Mouse (Mus musculus) hindbrain, embryonic 11.5 days (tissue): ENCODE results near the gene Upp2. TPM values are rescaled to one million over a fixed set of nuclear protein-coding genes. Genes with fewer than 3 reads are reported as not detected.

Experiments
- ATAC-seq: fragments of 200-750 bp; cut with Nextera tagmentation; 2 replicates; pipeline ENCODE4 v1.8.0; 2017; ENCODE audit warnings: mild to moderate bottlenecking, moderate TSS enrichment, moderate library complexity; ENCODE audit not compliant: low FRiP score
- DNase-seq: peaks from one replicate; pipeline ENCODE4 v3.0.0-alpha.2; 2015; ENCODE audit warnings: low spot score
- H3K27ac ChIP-seq: fragments of 300-500 bp; sonication (generic); 2 replicates; pipeline ENCODE4 v1.5.1; 2014; ENCODE audit warnings: mild to moderate bottlenecking, low read depth, low read length
- H3K27me3 ChIP-seq: fragments of 300-500 bp; sonication (generic); 2 replicates; pipeline ENCODE4 v1.6.1; 2014; ENCODE audit warnings: mild to moderate bottlenecking, low read length, moderate library complexity, mixed read lengths; ENCODE audit not compliant: control insufficient read depth, insufficient read depth
- H3K36me3 ChIP-seq: fragments of 300-500 bp; sonication (generic); 2 replicates; pipeline ENCODE4 v1.6.1; 2014; ENCODE audit warnings: mild to moderate bottlenecking, low read length, moderate library complexity, mixed read lengths; ENCODE audit not compliant: control insufficient read depth, insufficient read depth
- H3K4me1 ChIP-seq: fragments of 300-500 bp; sonication (generic); replicated peaks from 2 replicates; pipeline ENCODE4 v1.6.1; 2014; ENCODE audit warnings: low read length, mixed read lengths; ENCODE audit not compliant: control insufficient read depth, insufficient read depth
- H3K4me2 ChIP-seq: fragments of 300-500 bp; sonication (generic); replicated peaks from 2 replicates; pipeline ENCODE4 v1.6.1; 2014; ENCODE audit warnings: mild to moderate bottlenecking, low read depth, low read length
- H3K4me3 ChIP-seq: fragments of 300-500 bp; sonication (generic); 2 replicates; pipeline ENCODE4 v1.5.1; 2014; ENCODE audit warnings: low read depth, low read length
- H3K9ac ChIP-seq: fragments of 300-500 bp; sonication (generic); 2 replicates; pipeline ENCODE4 v1.6.1; 2014; ENCODE audit warnings: low read depth, low read length
- H3K9me3 ChIP-seq: fragments of 300-500 bp; sonication (generic); 2 replicates; pipeline ENCODE4 v1.6.1; 2016; ENCODE audit warnings: low read length; ENCODE audit not compliant: control insufficient read depth
- WGBS: fragments of 180-500 bp; shearing (Covaris S2); extraction: QIAGEN DNeasy Blood & Tissue Kit; methylation state at CpG from one replicate; pipeline ENCODE4 v1.1.7; 2014; 5-methylcytosine and 5-hydroxymethylcytosine counted together
- polyA plus RNA-seq: library from polyadenylated mRNA; unstranded; fragments of >200 nt; fragmentation: Nextera tagmentation; extraction: Ambion mirVana; gene quantifications from 2 replicates; pipeline ENCODE4 v1.2.1, GENCODE M21; 2014

The Upp2 gene
- polyA plus RNA-seq, 1 experiment from 2014 or later = 6.3 TPM

DNA sequence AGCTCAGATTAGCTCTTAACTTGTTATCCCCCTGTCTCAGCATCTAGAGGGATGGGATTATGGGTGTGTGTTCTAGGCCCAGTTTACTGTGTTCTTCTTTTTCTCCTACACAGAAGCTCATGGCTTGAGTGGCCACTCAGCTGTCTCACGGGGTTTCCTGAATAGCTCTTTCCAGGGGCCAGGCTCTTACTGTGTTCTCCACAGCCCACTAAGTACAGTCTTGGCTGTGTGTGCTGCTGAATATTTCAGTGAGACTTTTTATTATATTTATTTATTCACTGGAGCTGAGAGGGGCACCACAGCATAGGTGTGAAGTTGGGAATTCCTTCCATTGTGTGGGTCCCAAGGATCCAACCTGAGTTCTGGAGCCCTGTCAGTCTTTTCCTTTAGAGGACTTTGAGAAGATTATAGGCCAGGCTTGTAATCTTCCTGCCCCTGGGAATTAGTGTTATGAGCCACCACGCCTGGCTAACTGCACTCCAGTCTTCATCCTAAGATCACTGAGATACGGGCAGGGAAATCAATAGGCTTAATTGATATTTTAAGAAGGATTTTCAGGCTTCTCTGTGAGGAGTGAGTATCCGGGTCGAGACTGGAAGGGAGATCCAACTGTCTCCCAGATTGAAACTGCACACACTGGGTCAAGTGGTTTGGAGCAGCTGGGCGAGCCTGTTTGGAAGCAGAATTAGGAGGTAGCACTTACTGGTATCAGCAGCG is 96.5 kb downstream of the Upp2 start:
- H3K4me3 ChIP-seq = no peak overlapping the region
- DNase-seq (no peak), ATAC-seq (no peak)
- H3K9me3 ChIP-seq = no peaks in the 10 kb centered on the region
- no peak overlapping the region for H3K9ac ChIP-seq
- no peaks in the 10 kb centered on the region for H3K4me1 ChIP-seq
- H3K27ac ChIP-seq = no peak overlapping the region
- no peak overlapping the region for H3K4me2 ChIP-seq
- H3K27me3 ChIP-seq = no peaks in the 10 kb centered on the region
- WGBS = 86% methylated on average over 7 of the region's 7 CpGs
- H3K36me3 ChIP-seq = no peaks in the 10 kb centered on the region

GRCm38 (mm10) chr2:58665081-58665814 is 98.2 kb downstream of the Upp2 start:
- H3K4me3 ChIP-seq = no peak overlapping the region
- ATAC-seq = no peak
- DNase-seq = peak; percentile 80
- H3K4me1 ChIP-seq = no peaks in the 10 kb centered on the region
- 83% methylated on average over 12 of the region's 12 CpGs for WGBS
- no peaks in the 10 kb centered on the region for H3K9me3 ChIP-seq
- H3K4me2 ChIP-seq = no peak overlapping the region
- no peaks in the 10 kb centered on the region for H3K27me3 ChIP-seq
- no peak overlapping the region for H3K27ac ChIP-seq
- no peaks in the 10 kb centered on the region for H3K36me3 ChIP-seq
- no peak overlapping the region for H3K9ac ChIP-seq

DNA sequence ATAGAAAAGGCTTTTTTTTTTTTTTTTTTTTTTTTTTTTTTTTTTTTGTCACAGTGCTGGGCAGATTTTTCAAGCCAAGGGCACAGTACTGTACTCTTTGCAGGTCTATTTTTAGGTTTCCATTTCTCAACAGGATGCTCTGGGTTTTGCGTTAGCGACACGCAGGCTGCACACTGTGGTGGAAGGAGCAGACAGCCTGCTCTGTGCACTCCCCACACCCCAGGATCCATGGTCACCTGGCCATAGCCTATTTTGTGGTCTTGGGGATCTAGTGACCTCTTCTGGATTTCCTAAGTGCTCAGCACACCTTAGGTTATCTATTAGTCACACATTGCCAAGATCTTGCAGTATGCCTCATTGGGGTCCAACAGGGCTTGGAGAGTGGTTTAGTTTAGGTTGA is 100.2 kb downstream of the Upp2 start:
- WGBS = 86% methylated on average over 3 of the region's 3 CpGs
- no peaks in the 10 kb centered on the region for H3K4me1 ChIP-seq
- no peak overlapping the region for H3K9ac ChIP-seq
- H3K4me3 ChIP-seq = no peak overlapping the region
- ATAC-seq (no peak), DNase-seq (no peak)
- no peaks in the 10 kb centered on the region for H3K9me3 ChIP-seq
- H3K27ac ChIP-seq = no peak overlapping the region
- no peak overlapping the region for H3K4me2 ChIP-seq
- no peaks in the 10 kb centered on the region for H3K36me3 ChIP-seq
- no peaks in the 10 kb centered on the region for H3K27me3 ChIP-seq

DNA sequence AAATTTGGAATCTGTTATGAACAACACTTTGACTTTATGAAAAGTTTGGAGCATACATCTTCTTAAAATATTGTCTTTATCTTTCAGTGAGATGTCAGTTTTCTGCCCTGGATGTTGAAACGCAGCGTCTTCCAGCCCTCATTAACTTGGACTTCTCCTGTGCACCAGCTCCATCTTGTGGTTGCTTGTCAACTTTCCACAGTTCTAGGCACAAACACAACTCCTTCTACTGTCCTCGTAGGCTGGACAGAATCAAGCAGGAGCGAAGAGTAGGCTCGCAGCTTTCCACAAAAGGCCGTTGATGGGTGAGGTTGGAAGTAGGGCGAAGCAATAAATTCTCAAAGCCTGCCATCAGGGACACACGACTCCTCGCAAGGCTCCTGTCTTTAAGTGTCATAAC is 100.9 kb downstream of the Upp2 start:
- Histone ChIP-seq H3K4me3 (no peak overlapping the region), H3K4me2 (no peak overlapping the region), H3K27me3 (no peaks in the 10 kb centered on the region), H3K36me3 (no peaks in the 10 kb centered on the region), H3K9me3 (no peaks in the 10 kb centered on the region), H3K9ac (no peak overlapping the region), H3K27ac (no peak overlapping the region), H3K4me1 (no peaks in the 10 kb centered on the region)
- WGBS = 57% methylated on average over 9 of the region's 9 CpGs
- ATAC-seq (no peak), DNase-seq (peak; percentile 65)

- Histone ChIP-seq H3K4me1 (no peaks in the 10 kb centered on the region), H3K4me3 (no peak overlapping the region), H3K27ac (no peak overlapping the region), H3K27me3 (no peaks in the 10 kb centered on the region), H3K9ac (no peak overlapping the region), H3K4me2 (no peak overlapping the region), H3K36me3 (no peaks in the 10 kb centered on the region), H3K9me3 (no peaks in the 10 kb centered on the region)
- DNase-seq (no peak), ATAC-seq (no peak)
- WGBS = 93% methylated on average over 3 of the region's 3 CpGs
Observed at GRCm38 (mm10) chr2:58669114-58669513, 102.0 kb downstream of the Upp2 start.

DNA sequence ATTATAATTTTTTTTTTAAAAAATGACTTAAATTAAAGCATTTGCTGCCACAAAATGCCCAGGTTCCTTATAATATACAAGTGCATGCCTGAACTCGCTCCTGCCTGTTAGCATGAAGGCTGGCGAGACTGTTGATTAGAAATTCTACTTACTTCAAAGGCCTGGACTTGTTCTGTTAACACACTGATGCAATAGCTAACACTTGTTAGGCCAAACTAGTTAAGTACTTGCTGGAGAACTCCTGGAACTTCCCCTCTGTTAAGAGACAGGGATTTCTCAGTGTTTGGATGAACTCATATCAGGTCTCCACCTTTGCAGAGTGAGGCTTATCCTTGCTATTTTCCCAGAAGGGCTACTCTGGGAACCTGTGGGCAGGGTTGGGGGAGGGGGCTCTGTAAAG is 105.4 kb downstream of the Upp2 start:
- no peaks in the 10 kb centered on the region for H3K9me3 ChIP-seq
- no peaks in the 10 kb centered on the region for H3K4me1 ChIP-seq
- ATAC-seq = no peak
- no peaks in the 10 kb centered on the region for H3K27me3 ChIP-seq
- DNase-seq = no peak
- 93% methylated on average over 2 of the region's 2 CpGs for WGBS
- H3K4me3 ChIP-seq = no peak overlapping the region
- no peak overlapping the region for H3K4me2 ChIP-seq
- H3K36me3 ChIP-seq = no peaks in the 10 kb centered on the region
- H3K9ac ChIP-seq = no peak overlapping the region
- H3K27ac ChIP-seq = no peak overlapping the region

DNA sequence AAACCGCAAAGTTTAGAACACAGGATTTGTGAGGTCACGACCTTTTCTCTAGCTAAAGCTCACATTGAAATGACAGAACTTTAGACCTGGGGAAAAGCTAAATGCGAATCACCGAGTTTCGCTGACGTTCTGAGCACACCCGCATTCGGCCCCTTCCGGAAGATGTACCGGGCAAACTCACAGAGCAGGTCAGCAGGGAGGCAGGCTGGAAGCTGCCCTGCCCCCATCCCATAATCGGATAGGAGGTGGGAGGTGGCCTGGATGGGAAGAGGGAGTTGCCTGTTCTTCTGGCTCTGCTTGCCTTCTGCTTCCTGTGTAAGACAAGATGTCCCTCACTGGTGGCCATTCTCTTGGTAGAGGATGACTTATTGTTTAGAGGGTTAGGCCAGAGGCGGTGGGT is 112.9 kb downstream of the Upp2 start:
- WGBS = 89% methylated on average over 12 of the region's 12 CpGs

GRCm38 (mm10) chr2:58680794-58681193 is 113.7 kb downstream of the Upp2 start:
- peak; percentile 74 for DNase-seq
- no peak overlapping the region for H3K9ac ChIP-seq
- no peak for ATAC-seq
- H3K36me3 ChIP-seq = no peaks in the 10 kb centered on the region
- H3K4me3 ChIP-seq = no peak overlapping the region
- no peaks in the 10 kb centered on the region for H3K4me1 ChIP-seq
- H3K27me3 ChIP-seq = no peaks in the 10 kb centered on the region
- H3K4me2 ChIP-seq = no peak overlapping the region
- H3K9me3 ChIP-seq = no peaks in the 10 kb centered on the region
- no peak overlapping the region for H3K27ac ChIP-seq
- WGBS = 34% methylated on average over 6 of the region's 6 CpGs

More for the DNA sequence above, 112.9 kb downstream of the Upp2 start:
- ATAC-seq (no peak), DNase-seq (no peak)
- H3K27me3 ChIP-seq = no peaks in the 10 kb centered on the region
- no peak overlapping the region for H3K9ac ChIP-seq
- no peak overlapping the region for H3K4me3 ChIP-seq
- no peaks in the 10 kb centered on the region for H3K9me3 ChIP-seq
- H3K36me3 ChIP-seq = no peaks in the 10 kb centered on the region
- H3K4me2 ChIP-seq = no peak overlapping the region
- H3K27ac ChIP-seq = no peak overlapping the region
- H3K4me1 ChIP-seq = no peaks in the 10 kb centered on the region

GRCm38 (mm10) chr2:58681394-58681793 is 114.3 kb downstream of the Upp2 start:
- ATAC-seq (no peak), DNase-seq (no peak)
- Histone ChIP-seq H3K36me3 (no peaks in the 10 kb centered on the region), H3K4me2 (no peak overlapping the region), H3K4me3 (no peak overlapping the region), H3K27me3 (no peaks in the 10 kb centered on the region), H3K27ac (no peak overlapping the region), H3K9me3 (no peaks in the 10 kb centered on the region), H3K4me1 (no peaks in the 10 kb centered on the region), H3K9ac (no peak overlapping the region)
- 67% methylated on average over 3 of the region's 3 CpGs for WGBS
